Mouse (Mus musculus) gastrocnemius, adult 8-10 months (tissue): Measurements from ENCODE around the gene Sugp2. TPM values are rescaled to one million over a fixed set of nuclear protein-coding genes. Genes with fewer than 3 reads are reported as not detected.
"Not testable (repeated sequence)": the region's sequence is repeated elsewhere in the genome, so short reads cannot be mapped to it uniquely, and the experiment has no call there.

ENCODE experiments used
- DNase-seq, 2 experiments: peaks; one replicate each; pipeline ENCODE4 v3.0.0; 2022; ENCODE audit warnings: low spot score in 2 of 2
- total RNA-seq, 4 experiments: library from RNA; stranded (reverse); gene quantifications; 2 replicates each; pipeline ENCODE4 v1.2.4; 2022

The Sugp2 gene
- total RNA-seq: 10 to 100 TPM; 41.1 to 50.5 (median 42.9) TPM

- DNase-seq: peak; percentile 89 to 94
These were observed at the start of gene Sugp2, which contains the start of gene Armc6 for GRCm38 (mm10) chr8:70234080-70234780. Gene Sugp2, plus strand, starts transcription at chr8:70234226. Gene Armc6, minus strand, starts transcription at chr8:70234466.

GRCm38 (mm10) chr8:70188707-70189106 lies 45.3 kb upstream of the Sugp2 start:
- no peak for DNase-seq

- DNase-seq: no peak
These were observed 40.8 kb upstream of the Sugp2 start for GRCm38 (mm10) chr8:70193238-70193637.

- DNase-seq: no peak
These were observed 39.8 kb upstream of the Sugp2 start for GRCm38 (mm10) chr8:70194191-70194590.

- no peak for DNase-seq
These were observed 38.3 kb upstream of the Sugp2 start for GRCm38 (mm10) chr8:70195762-70196161.

- no peak for DNase-seq
These were observed 36.4 kb upstream of the Sugp2 start for GRCm38 (mm10) chr8:70197603-70198002.

- DNase-seq: no peak
These were observed 33.8 kb upstream of the Sugp2 start for GRCm38 (mm10) chr8:70200098-70200681.

GRCm38 (mm10) chr8:70201417-70201816 lies 32.6 kb upstream of the Sugp2 start:
- DNase-seq: no peak

GRCm38 (mm10) chr8:70203072-70203471 lies 31.0 kb upstream of the Sugp2 start:
- DNase-seq: no peak

- no peak for DNase-seq
These were observed 29.3 kb upstream of the Sugp2 start for GRCm38 (mm10) chr8:70204757-70205156.

GRCm38 (mm10) chr8:70208130-70208529 lies 25.9 kb upstream of the Sugp2 start:
- no peak for DNase-seq

- DNase-seq: no peak
These were observed 23.5 kb upstream of the Sugp2 start for GRCm38 (mm10) chr8:70210538-70210937.

- no peak for DNase-seq
These were observed 22.8 kb upstream of the Sugp2 start for GRCm38 (mm10) chr8:70211275-70211674.

GRCm38 (mm10) chr8:70211726-70212111 lies 22.3 kb upstream of the Sugp2 start:
- DNase-seq: peak in 1 of 2 experiments; percentile 13

GRCm38 (mm10) chr8:70212112-70213055 lies 21.6 kb upstream of the Sugp2 start, which contains the start of gene Slc25a42:
Gene Slc25a42, minus strand, starts transcription at chr8:70212305.
- peak; percentile 96 to 97 for DNase-seq

- no peak for DNase-seq
These were observed 19.6 kb upstream of the Sugp2 start for GRCm38 (mm10) chr8:70214411-70214810.

GRCm38 (mm10) chr8:70215092-70215491 lies 18.9 kb upstream of the Sugp2 start:
- DNase-seq: no peak

- DNase-seq: not testable (repeated sequence)
These were observed 17.9 kb upstream of the Sugp2 start for GRCm38 (mm10) chr8:70216161-70216560.

GRCm38 (mm10) chr8:70216566-70216965 lies 17.5 kb upstream of the Sugp2 start:
- DNase-seq: peak; percentile 77 to 89

- DNase-seq: no peak
These were observed 16.6 kb upstream of the Sugp2 start for GRCm38 (mm10) chr8:70217441-70217840.

GRCm38 (mm10) chr8:70219107-70219684 lies 14.8 kb upstream of the Sugp2 start:
- no peak for DNase-seq
